9 mouse cellular contexts compared by ENCODE assay signal in genomic region chr9:98645750-98646149, GRCm38 (mm10). TPM values are rescaled to one million over a fixed set of nuclear protein-coding genes. Genes with fewer than 3 reads are reported as not detected.
A peak's percentile ranks its signal among the peaks of the same experiment; 100 is the strongest.
DNase-seq lines count a peak whose midpoint lies in the region; ATAC-seq and TF ChIP-seq lines count a peak whose summit lies in the region.
"Had no signal": no experiment of that assay in that cellular context is flagged by ENCODE, and none has a peak within 500 bp of the region (broad histone marks: within the 10 kb centered on the region; RNA-seq: fewer than 3 reads in every experiment).

No protein-coding gene starts in this region.

- no peak overlapping the region for H3K27ac ChIP-seq in gastrocnemius, adult 2 months
- no peak overlapping the region for H3K27ac ChIP-seq in forebrain, postnatal 0 days (ENCODE audit: low read depth, low read length)
- no peak overlapping the region for H3K27ac ChIP-seq in midbrain, embryonic 11.5 days (ENCODE audit: low read depth, low read length)
- H3K27ac ChIP-seq in stomach, embryonic 14.5 days (ENCODE audit: low read length), result no peak overlapping the region

- TF ChIP-seq CTCF in gastrocnemius, adult 2 months (IDR thresholded peaks at IDR 0.05), result peak; percentile 75
- peak; percentile 94 for TF ChIP-seq CTCF in forebrain, postnatal 0 days (IDR thresholded peaks at IDR 0.05; ENCODE audit: low read depth)

- no peaks in the 10 kb centered on the region for H3K9me3 ChIP-seq in forebrain, postnatal 0 days (ENCODE audit: low read length)
- no peaks in the 10 kb centered on the region for H3K9me3 ChIP-seq in midbrain, embryonic 11.5 days (ENCODE audit: control insufficient read depth, low read length)
- no peaks in the 10 kb centered on the region for H3K9me3 ChIP-seq in stomach, embryonic 14.5 days (ENCODE audit: control insufficient read depth, low read depth, low read length)
- H3K9me3 ChIP-seq: G1E had no signal

- H3K4me1 ChIP-seq in forebrain, postnatal 0 days (ENCODE audit: insufficient read depth), result no peaks in the 10 kb centered on the region
- no peaks in the 10 kb centered on the region for H3K4me1 ChIP-seq in midbrain, embryonic 11.5 days (ENCODE audit: control insufficient read depth, insufficient read depth, low read length)
- H3K4me1 ChIP-seq in stomach, embryonic 14.5 days (ENCODE audit: control insufficient read depth, insufficient read depth, low read length), result peaks cover 3% of the 10 kb centered on the region; the same call in 1 of the 2 replicates

- intact Hi-C loops in gastrocnemius, adult 2 months (cut with DNase I), result loop anchor here (10.0 kb wide), 1 partner anchor 169 kb away; no protein-coding TSS in a partner anchor

- H3K36me3 ChIP-seq in forebrain, postnatal 0 days (ENCODE audit: insufficient read depth), result no peaks in the 10 kb centered on the region
- no peaks in the 10 kb centered on the region for H3K36me3 ChIP-seq in midbrain, embryonic 11.5 days (ENCODE audit: control insufficient read depth, insufficient read depth, low read length)
- no peaks in the 10 kb centered on the region for H3K36me3 ChIP-seq in stomach, embryonic 14.5 days (ENCODE audit: control insufficient read depth, insufficient read depth, low read length)
- H3K36me3 ChIP-seq: G1E had no signal

- DNase-seq in gastrocnemius, adult 2 months, result peak; percentile 64
- no peak for DNase-seq in gastrocnemius, adult 8-10 months (ENCODE audit: low spot score in 2 of 2)
- peak; percentile 34 to 35 for DNase-seq in cerebellum, adult 18-20 months
- DNase-seq in forebrain, postnatal 0 days, result peak; percentile 89
- DNase-seq in induced T-regulatory cell, adult 2 months (ENCODE audit: low read depth), result peak; percentile 13
- peak; percentile 74 to 83 for DNase-seq in left cerebral cortex, adult 18-20 months (ENCODE audit: low spot score in 2 of 2)
- DNase-seq in midbrain, embryonic 11.5 days (ENCODE audit: low spot score, missing footprints), result peak; percentile 93

- H3K4me3 ChIP-seq in gastrocnemius, adult 2 months, result no peak overlapping the region
- H3K4me3 ChIP-seq in forebrain, postnatal 0 days (ENCODE audit: low read depth, low read length), result no peak overlapping the region
- H3K4me3 ChIP-seq in midbrain, embryonic 11.5 days (ENCODE audit: low read depth, low read length), result no peak overlapping the region
- no peak overlapping the region for H3K4me3 ChIP-seq in stomach, embryonic 14.5 days (ENCODE audit: low read depth, low read length)

- H3K27me3 ChIP-seq in forebrain, postnatal 0 days (ENCODE audit: insufficient read depth, low read length), result no peaks in the 10 kb centered on the region
- H3K27me3 ChIP-seq in midbrain, embryonic 11.5 days (ENCODE audit: control insufficient read depth, insufficient read depth, low read length), result no peaks in the 10 kb centered on the region
- no peaks in the 10 kb centered on the region for H3K27me3 ChIP-seq in stomach, embryonic 14.5 days (ENCODE audit: control insufficient read depth, insufficient read depth, low read length)

- H3K4me2 ChIP-seq in forebrain, postnatal 0 days (ENCODE audit: low read depth), result no peak overlapping the region
- H3K4me2 ChIP-seq in midbrain, embryonic 11.5 days, result no peak overlapping the region
- H3K4me2 ChIP-seq in stomach, embryonic 14.5 days (replicated peaks; ENCODE audit: low read depth, low read length), result no peak overlapping the region

- WGBS in forebrain, postnatal 0 days, result 20% methylated on average over 4 of the region's 4 CpGs
- WGBS in midbrain, embryonic 11.5 days, result 36% methylated on average over 4 of the region's 4 CpGs
- 21% methylated on average over 4 of the region's 4 CpGs for WGBS in stomach, embryonic 14.5 days

- no peak overlapping the region for H3K9ac ChIP-seq in forebrain, postnatal 0 days
- H3K9ac ChIP-seq in midbrain, embryonic 11.5 days (ENCODE audit: low read length), result no peak overlapping the region
- no peak overlapping the region for H3K9ac ChIP-seq in stomach, embryonic 14.5 days (replicated peaks; ENCODE audit: low read depth, low read length)

- ATAC-seq in forebrain, postnatal 0 days, result peak; percentile 94
- ATAC-seq in midbrain, embryonic 11.5 days (ENCODE audit: low FRiP score), result peak; percentile 61
- ATAC-seq in stomach, embryonic 14.5 days (ENCODE audit: insufficient number of reproducible peaks, insufficient read depth, low FRiP score, low read depth), result peak; percentile 69; the same call in 1 of the 2 replicates

RNA-seq across cellular contexts. Expression of gene Mrps22, which starts 44.3 kb away (rescaled TPM):
- total RNA-seq in gastrocnemius, adult 2 months (2021), result 10 to 100 TPM; 21.1 to 29.6 TPM
- total RNA-seq in gastrocnemius, adult 8-10 months (2022), result 10 to 100 TPM; 20.6 to 21.4 (median 21.0) TPM
- 49.3 and 53.4 TPM in 2 replicates for total RNA-seq in forebrain, postnatal 0 days (2014; rRNA removed)
- 51.1 and 51.7 TPM in 2 replicates for polyA plus RNA-seq in forebrain, postnatal 0 days (2015; fragmentation: Nextera tagmentation; extraction: Ambion mirVana)
- 10 to 100 TPM; 29.3 to 30.0 TPM for total RNA-seq in left cerebral cortex, adult 18-20 months (2021)
- 77.8 and 81.5 TPM in 2 replicates for polyA plus RNA-seq in midbrain, embryonic 11.5 days (2014; fragmentation: Nextera tagmentation; extraction: Ambion mirVana)
- polyA plus RNA-seq in stomach, embryonic 14.5 days (2014; fragmentation: Nextera tagmentation; extraction: Ambion mirVana), result 48.2 and 51.0 TPM in 2 replicates

Comparison
In these comparisons a context has a peak if more than half of its experiments do, and no peak if none do; other contexts are left out.
1. DNase-seq: peak in gastrocnemius, adult 2 months (single experiment), cerebellum, adult 18-20 months (2 of 2), forebrain, postnatal 0 days (single experiment), induced T-regulatory cell, adult 2 months (single experiment), left cerebral cortex, adult 18-20 months (2 of 2) and midbrain, embryonic 11.5 days (single experiment); none in gastrocnemius, adult 8-10 months (0 of 2).
2. Peak in every context shown above with its lines, with median percentiles within 50 percentile points of each other: ATAC-seq.